Mouse (Mus musculus) small intestine, adult 2 months (tissue): ENCODE measurements around the gene Hs3st6.

Source experiments
- CTCF ChIP-seq: fragments of 200-500 bp; IDR thresholded peaks from 2 replicates; pipeline ENCODE4 v1.5.1; 2012; ENCODE audit warnings: low read depth, mild to moderate bottlenecking, control low read depth, inconsistent platforms, low read length, moderate library complexity, mixed read lengths; ENCODE audit not compliant: insufficient replicate concordance, insufficient read length; ENCODE audit errors: extremely low read depth
- POLR2A ChIP-seq: fragments of 200-500 bp; IDR thresholded peaks from 2 replicates; pipeline ENCODE4 v1.6.1; 2012; ENCODE audit warnings: low read depth, mild to moderate bottlenecking, control low read depth, inconsistent platforms, low read length, moderate library complexity

DNA sequence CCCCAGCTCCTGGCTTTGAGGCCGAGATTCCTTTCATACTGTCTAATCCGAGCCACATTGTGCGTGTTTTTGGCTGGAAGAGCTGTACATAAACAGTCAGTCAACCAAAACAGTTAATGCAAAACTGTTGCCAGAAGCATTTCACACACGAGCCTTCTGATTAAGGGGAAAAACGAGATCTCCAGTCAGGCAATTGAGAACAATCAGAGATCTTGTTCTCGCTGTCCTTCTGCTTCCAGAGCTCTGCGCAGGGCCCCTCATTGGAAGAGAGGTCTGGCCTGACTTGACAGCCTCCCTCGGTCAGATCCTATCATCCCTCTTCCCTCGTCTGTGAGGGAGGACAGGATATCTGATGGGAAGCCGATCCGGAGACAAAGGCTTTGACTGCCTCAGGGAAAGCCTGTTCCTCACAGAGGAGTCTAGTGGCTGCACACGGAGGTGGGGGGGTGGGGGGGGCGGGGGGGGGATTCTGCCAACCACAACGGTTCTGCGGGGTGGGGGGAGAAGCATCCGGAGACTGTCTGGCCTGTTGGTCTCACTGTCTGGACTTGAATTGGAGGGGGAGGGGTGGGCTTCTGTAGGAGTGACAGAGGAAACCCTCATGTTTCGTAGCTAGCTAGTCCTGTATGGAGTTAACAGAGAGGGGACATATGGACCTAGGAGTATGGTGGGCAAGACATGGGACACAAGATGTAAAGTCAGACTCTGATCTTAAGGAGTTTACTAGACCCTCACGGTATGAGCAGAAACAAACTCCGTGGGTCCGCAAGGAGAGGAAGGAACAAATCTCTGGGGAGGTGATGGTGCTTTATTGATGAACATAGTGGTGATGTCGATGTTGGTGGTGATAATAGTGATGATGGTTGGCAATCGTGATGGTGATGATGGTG lies 12.5 kb downstream of the Hs3st6 start:
- TF ChIP-seq POLR2A (no peak), CTCF (no peak)
